Mouse (Mus musculus) midbrain, embryonic 15.5 days (tissue): ENCODE measurements around the gene Kcnd2. TPM values are rescaled to one million over a fixed set of nuclear protein-coding genes. Genes with fewer than 3 reads are reported as not detected.
A peak's percentile ranks its signal among the peaks of the same experiment; 100 is the strongest.
"Not testable (repeated sequence)": the region's sequence is repeated elsewhere in the genome, so short reads cannot be mapped to it uniquely, and the experiment has no call there.

ENCODE experiments used
- ATAC-seq: fragments of 200-750 bp; cut with Nextera tagmentation; replicated peaks from 2 replicates; pipeline ENCODE4 v1.8.0; 2017; ENCODE audit warnings: moderate TSS enrichment
- H3K27ac ChIP-seq: fragments of 300-500 bp; sonication (generic); 2 replicates; pipeline ENCODE4 v1.5.1; 2015; ENCODE audit warnings: mild to moderate bottlenecking, inconsistent platforms
- H3K27me3 ChIP-seq: fragments of 300-500 bp; sonication (generic); replicated peaks from 2 replicates; pipeline ENCODE4 v1.6.1; 2015; ENCODE audit warnings: inconsistent platforms
- H3K36me3 ChIP-seq: fragments of 300-500 bp; sonication (generic); replicated peaks from 2 replicates; pipeline ENCODE4 v1.6.1; 2015; ENCODE audit warnings: inconsistent platforms
- H3K4me1 ChIP-seq: fragments of 300-500 bp; sonication (generic); 2 replicates; pipeline ENCODE4 v1.6.1; 2015; ENCODE audit warnings: inconsistent platforms
- H3K4me2 ChIP-seq: fragments of 300-500 bp; sonication (generic); 2 replicates; pipeline ENCODE4 v1.6.1; 2015; ENCODE audit warnings: inconsistent platforms, mild to moderate bottlenecking, moderate library complexity
- H3K4me3 ChIP-seq: fragments of 300-500 bp; sonication (generic); 2 replicates; pipeline ENCODE4 v1.5.1; 2015; ENCODE audit warnings: mild to moderate bottlenecking, inconsistent platforms
- H3K9ac ChIP-seq: fragments of 300-500 bp; sonication (generic); 2 replicates; pipeline ENCODE4 v1.6.1; 2015; ENCODE audit warnings: mild to moderate bottlenecking, inconsistent platforms
- H3K9me3 ChIP-seq: fragments of 300-500 bp; sonication (generic); 2 replicates; pipeline ENCODE4 v1.6.1; 2016; ENCODE audit warnings: inconsistent platforms
- WGBS: fragments of 180-500 bp; shearing (Covaris S2); methylation state at CpG from one replicate; pipeline ENCODE4 v1.1.7; 2015; ENCODE audit warnings: mixed read lengths; 5-methylcytosine and 5-hydroxymethylcytosine counted together
- polyA plus RNA-seq: library from polyadenylated mRNA; unstranded; fragments of >200 nt; fragmentation: Nextera tagmentation; extraction: Ambion mirVana; gene quantifications from 2 replicates; pipeline ENCODE4 v1.2.1, GENCODE M21; 2015

The Kcnd2 gene
- polyA plus RNA-seq, 1 experiment from 2014 or later: 26.0 TPM

DNA sequence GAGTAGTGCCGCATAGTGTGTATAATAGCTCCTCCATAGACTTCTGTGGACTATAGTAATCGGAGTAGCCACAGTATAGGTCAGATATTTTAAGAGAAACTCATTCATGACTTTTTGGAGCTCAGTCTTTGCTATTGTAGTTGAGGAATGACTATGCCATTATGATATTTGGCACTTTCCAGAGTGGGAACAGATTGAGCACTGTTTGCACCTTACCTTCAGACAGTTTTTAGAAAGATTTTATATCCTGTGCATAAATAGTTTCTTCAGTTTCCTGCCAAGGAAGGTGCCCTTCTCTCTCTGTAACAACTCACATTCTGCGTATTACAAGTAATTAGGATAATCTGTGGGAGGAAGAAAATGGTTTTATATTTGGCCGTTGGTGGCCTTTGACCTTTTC is 89.6 kb downstream of the Kcnd2 start:
- H3K4me3 ChIP-seq: no peak overlapping the region
- H3K9ac ChIP-seq: no peak overlapping the region
- ATAC-seq: no peak
- 92% methylated on average over 4 of the region's 4 CpGs for WGBS
- H3K4me2 ChIP-seq: no peak overlapping the region
- H3K27ac ChIP-seq: no peak overlapping the region
- no peaks in the 10 kb centered on the region for H3K4me1 ChIP-seq
- no peaks in the 10 kb centered on the region for H3K27me3 ChIP-seq
- no peaks in the 10 kb centered on the region for H3K9me3 ChIP-seq
- H3K36me3 ChIP-seq: no peaks in the 10 kb centered on the region

GRCm38 (mm10) chr6:21310159-21310558 is 94.9 kb downstream of the Kcnd2 start:
- 61% methylated on average over 3 of the region's 3 CpGs for WGBS
- no peak overlapping the region for H3K4me2 ChIP-seq

DNA sequence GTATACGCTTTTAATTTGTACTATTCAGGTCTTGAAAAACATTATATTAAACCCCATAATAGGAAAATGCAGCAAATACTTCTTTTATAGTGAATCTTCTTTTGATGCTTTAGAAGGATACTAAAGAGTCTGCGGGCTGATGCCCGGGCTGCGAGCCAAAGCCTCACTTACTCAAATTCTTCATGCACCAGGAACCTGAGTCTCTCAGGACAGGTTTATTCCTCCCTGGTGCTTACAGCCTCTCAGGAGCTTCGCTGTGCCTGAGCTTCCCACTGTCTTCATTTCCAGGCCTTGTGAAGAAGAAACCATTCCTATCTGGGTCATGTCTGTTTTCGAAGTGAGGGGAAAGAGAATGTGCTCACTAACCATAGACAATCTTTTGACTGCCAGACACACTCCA is 106.1 kb downstream of the Kcnd2 start:
- H3K4me2 ChIP-seq: no peak overlapping the region
- no peak overlapping the region for H3K9ac ChIP-seq
- no peak for ATAC-seq
- WGBS: 85% methylated on average over 6 of the region's 6 CpGs
- H3K27ac ChIP-seq: no peak overlapping the region
- no peaks in the 10 kb centered on the region for H3K9me3 ChIP-seq
- no peak overlapping the region for H3K4me3 ChIP-seq
- H3K36me3 ChIP-seq: no peaks in the 10 kb centered on the region
- H3K27me3 ChIP-seq: no peaks in the 10 kb centered on the region
- H3K4me1 ChIP-seq: no peaks in the 10 kb centered on the region; the same call in 1 of the 2 replicates

More at GRCm38 (mm10) chr6:21310159-21310558, 94.9 kb downstream of the Kcnd2 start:
- Histone ChIP-seq H3K4me1 (no peaks in the 10 kb centered on the region), H3K36me3 (no peaks in the 10 kb centered on the region), H3K4me3 (no peak overlapping the region), H3K9ac (no peak overlapping the region), H3K27ac (no peak overlapping the region), H3K9me3 (no peaks in the 10 kb centered on the region), H3K27me3 (no peaks in the 10 kb centered on the region)
- ATAC-seq: no peak

GRCm38 (mm10) chr6:21322211-21322610 is 106.9 kb downstream of the Kcnd2 start:
- 90% methylated on average over 4 of the region's 4 CpGs for WGBS
- no peak overlapping the region for H3K4me3 ChIP-seq
- no peak overlapping the region for H3K9ac ChIP-seq
- H3K27me3 ChIP-seq: no peaks in the 10 kb centered on the region
- no peak overlapping the region for H3K4me2 ChIP-seq
- no peak for ATAC-seq
- H3K4me1 ChIP-seq: peaks cover 7% of the 10 kb centered on the region; the same call in 1 of the 2 replicates
- H3K27ac ChIP-seq: no peak overlapping the region
- no peaks in the 10 kb centered on the region for H3K36me3 ChIP-seq
- H3K9me3 ChIP-seq: no peaks in the 10 kb centered on the region

- Histone ChIP-seq H3K4me2 (no peak overlapping the region), H3K9ac (no peak overlapping the region), H3K4me1 (peaks cover 9% of the 10 kb centered on the region; the same call in 1 of the 2 replicates), H3K9me3 (no peaks in the 10 kb centered on the region), H3K27me3 (no peaks in the 10 kb centered on the region), H3K27ac (0 out of 2 replicates have a peak overlapping the region, but pooled peaks have one; percentile 7), H3K36me3 (no peaks in the 10 kb centered on the region), H3K4me3 (no peak overlapping the region)
- 12% methylated on average over 1 of the region's 1 CpGs for WGBS
- ATAC-seq: peak; percentile 76
Observed at GRCm38 (mm10) chr6:21325251-21325650, 109.9 kb downstream of the Kcnd2 start.

- H3K27ac ChIP-seq: no peak overlapping the region
- peak; percentile 59 for ATAC-seq
- WGBS: 51% methylated on average over 4 of the region's 4 CpGs
Observed at GRCm38 (mm10) chr6:21327081-21327737, 111.9 kb downstream of the Kcnd2 start.

GRCm38 (mm10) chr6:21385298-21385697 is 170.0 kb downstream of the Kcnd2 start:
- H3K27me3 ChIP-seq, H3K27ac ChIP-seq, H3K4me3 ChIP-seq, H3K9ac ChIP-seq, H3K36me3 ChIP-seq, H3K9me3 ChIP-seq, ATAC-seq, H3K4me1 ChIP-seq, H3K4me2 ChIP-seq: not testable (repeated sequence)
- 77% methylated on average over 3 of the region's 3 CpGs for WGBS

More at GRCm38 (mm10) chr6:21327081-21327737, 111.9 kb downstream of the Kcnd2 start:
- H3K4me3 ChIP-seq: no peak overlapping the region
- H3K4me1 ChIP-seq: peaks cover 9% of the 10 kb centered on the region; the same call in 1 of the 2 replicates
- no peaks in the 10 kb centered on the region for H3K9me3 ChIP-seq
- H3K27me3 ChIP-seq: no peaks in the 10 kb centered on the region
- no peak overlapping the region for H3K9ac ChIP-seq
- H3K4me2 ChIP-seq: no peak overlapping the region
- no peaks in the 10 kb centered on the region for H3K36me3 ChIP-seq

DNA sequence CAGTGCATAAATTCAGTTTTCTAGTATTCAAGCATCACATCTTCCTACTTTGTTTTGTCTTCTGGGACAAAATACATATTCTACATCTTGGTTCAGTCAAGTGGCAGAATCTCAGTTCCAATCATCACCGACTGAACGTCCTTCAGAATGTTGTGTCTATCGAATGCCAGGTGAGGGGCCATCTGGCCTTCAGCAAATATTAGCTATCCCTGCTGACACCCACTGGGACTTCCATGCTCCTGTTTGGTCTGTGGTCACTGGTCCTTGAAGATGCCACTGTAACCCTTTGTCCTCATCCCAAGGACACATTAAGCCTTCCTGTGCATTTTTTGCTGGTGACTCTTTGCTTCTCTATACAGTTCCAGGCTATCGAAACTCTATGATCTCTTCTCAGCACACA is 176.5 kb downstream of the Kcnd2 start:
- no peaks in the 10 kb centered on the region for H3K36me3 ChIP-seq
- H3K27ac ChIP-seq: no peak overlapping the region
- no peaks in the 10 kb centered on the region for H3K4me1 ChIP-seq
- H3K9ac ChIP-seq: no peak overlapping the region
- ATAC-seq: no peak
- H3K4me2 ChIP-seq: no peak overlapping the region
- no peak overlapping the region for H3K4me3 ChIP-seq
- no peaks in the 10 kb centered on the region for H3K27me3 ChIP-seq
- H3K9me3 ChIP-seq: no peaks in the 10 kb centered on the region
- 94% methylated on average over 4 of the region's 4 CpGs for WGBS

- WGBS: 97% methylated on average over 3 of the region's 3 CpGs
- H3K9ac ChIP-seq: no peak overlapping the region
- no peaks in the 10 kb centered on the region for H3K36me3 ChIP-seq
- H3K4me1 ChIP-seq: no peaks in the 10 kb centered on the region
- no peaks in the 10 kb centered on the region for H3K27me3 ChIP-seq
- no peaks in the 10 kb centered on the region for H3K9me3 ChIP-seq
- no peak for ATAC-seq
- H3K27ac ChIP-seq: no peak overlapping the region
- H3K4me2 ChIP-seq: no peak overlapping the region
- no peak overlapping the region for H3K4me3 ChIP-seq
Observed at GRCm38 (mm10) chr6:21413656-21414055, 198.4 kb downstream of the Kcnd2 start.

DNA sequence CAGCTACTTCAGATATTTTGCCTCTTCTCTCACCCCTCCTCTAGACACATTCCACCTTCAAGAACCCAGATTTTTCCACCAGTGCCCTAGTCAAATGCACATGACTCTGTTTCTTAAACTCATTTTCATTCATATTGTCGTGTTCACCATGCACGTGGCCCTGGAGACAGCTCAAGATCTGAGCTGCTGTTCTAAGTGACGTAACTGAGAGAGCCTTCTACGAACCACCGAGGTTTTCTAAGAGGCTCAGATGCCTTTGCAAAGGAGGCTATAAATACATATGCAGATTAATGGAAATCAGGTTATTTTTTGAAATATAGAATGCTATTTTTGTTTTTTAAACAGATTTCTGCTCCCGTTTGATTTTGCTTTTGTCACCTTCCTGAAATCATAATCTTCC is 202.9 kb downstream of the Kcnd2 start:
- Histone ChIP-seq H3K27me3 (no peaks in the 10 kb centered on the region), H3K27ac (no peak overlapping the region), H3K4me1 (no peaks in the 10 kb centered on the region), H3K4me3 (no peak overlapping the region), H3K9me3 (no peaks in the 10 kb centered on the region), H3K4me2 (no peak overlapping the region), H3K9ac (no peak overlapping the region), H3K36me3 (no peaks in the 10 kb centered on the region)
- ATAC-seq: no peak
- WGBS: 55% methylated on average over 6 of the region's 6 CpGs

DNA sequence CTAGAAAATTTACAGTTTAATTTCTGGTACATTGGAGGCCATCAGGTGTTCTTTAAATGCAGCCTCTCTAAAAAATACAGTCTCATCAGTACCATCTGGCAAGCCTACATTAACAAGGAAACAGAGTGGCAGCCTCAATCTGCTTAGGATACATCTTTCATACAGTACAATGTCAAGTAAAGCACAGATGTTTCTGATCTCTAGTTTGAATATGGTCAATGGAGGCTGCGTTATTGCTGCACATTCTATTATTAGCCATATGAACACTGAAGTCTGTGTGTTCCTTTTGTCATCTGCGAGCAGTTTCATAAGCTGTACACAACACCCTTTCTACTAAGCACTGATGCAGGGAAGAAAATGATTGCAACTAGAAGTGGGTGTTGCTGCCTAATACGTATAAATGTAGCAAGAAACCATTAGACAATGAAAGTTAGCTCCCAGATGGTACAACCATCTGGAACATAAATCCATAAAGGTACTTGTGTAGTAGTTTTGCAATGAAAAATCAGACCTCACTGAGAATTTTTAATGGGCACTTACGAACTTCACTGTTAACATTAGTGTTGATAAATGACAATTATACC is 209.0 kb downstream of the Kcnd2 start:
- H3K27me3 ChIP-seq: no peaks in the 10 kb centered on the region
- no peaks in the 10 kb centered on the region for H3K9me3 ChIP-seq
- no peaks in the 10 kb centered on the region for H3K4me1 ChIP-seq
- no peak for ATAC-seq
- no peak overlapping the region for H3K4me3 ChIP-seq
- no peak overlapping the region for H3K4me2 ChIP-seq
- no peaks in the 10 kb centered on the region for H3K36me3 ChIP-seq
- no peak overlapping the region for H3K9ac ChIP-seq
- 54% methylated on average over 4 of the region's 4 CpGs for WGBS
- no peak overlapping the region for H3K27ac ChIP-seq

GRCm38 (mm10) chr6:21431120-21431519 is 215.8 kb downstream of the Kcnd2 start:
- 98% methylated on average over 1 of the region's 1 CpGs for WGBS
- ATAC-seq: no peak
- no peak overlapping the region for H3K4me2 ChIP-seq
- H3K4me1 ChIP-seq: no peaks in the 10 kb centered on the region
- H3K4me3 ChIP-seq: no peak overlapping the region
- no peaks in the 10 kb centered on the region for H3K9me3 ChIP-seq
- H3K27me3 ChIP-seq: no peaks in the 10 kb centered on the region
- H3K27ac ChIP-seq: no peak overlapping the region
- no peaks in the 10 kb centered on the region for H3K36me3 ChIP-seq
- no peak overlapping the region for H3K9ac ChIP-seq

DNA sequence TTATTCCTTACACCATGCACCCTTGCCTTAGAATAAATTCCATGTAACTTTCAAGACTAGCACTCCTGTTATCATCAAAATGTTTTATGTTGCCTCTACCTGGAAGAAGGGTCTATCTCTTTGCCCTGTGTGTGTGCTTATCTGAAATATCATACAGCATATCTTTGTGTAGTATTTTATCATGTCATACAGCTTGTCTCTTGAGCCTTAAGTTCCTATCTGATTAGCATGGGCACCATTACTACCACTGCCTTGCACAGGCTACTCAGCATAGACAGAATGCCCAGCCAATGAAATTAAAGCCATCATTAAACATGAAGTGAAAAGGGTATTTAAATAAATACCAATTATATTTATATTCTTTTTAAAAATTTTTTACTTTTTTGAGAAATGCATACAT is 249.4 kb downstream of the Kcnd2 start:
- H3K27ac ChIP-seq: no peak overlapping the region
- no peaks in the 10 kb centered on the region for H3K9me3 ChIP-seq
- no peaks in the 10 kb centered on the region for H3K27me3 ChIP-seq
- no peaks in the 10 kb centered on the region for H3K36me3 ChIP-seq
- H3K9ac ChIP-seq: no peak overlapping the region
- no peak overlapping the region for H3K4me3 ChIP-seq
- no peak for ATAC-seq
- no peaks in the 10 kb centered on the region for H3K4me1 ChIP-seq
- no peak overlapping the region for H3K4me2 ChIP-seq
